ENCODE assay signal across 8 mouse cellular contexts in the genomic region with DNA sequence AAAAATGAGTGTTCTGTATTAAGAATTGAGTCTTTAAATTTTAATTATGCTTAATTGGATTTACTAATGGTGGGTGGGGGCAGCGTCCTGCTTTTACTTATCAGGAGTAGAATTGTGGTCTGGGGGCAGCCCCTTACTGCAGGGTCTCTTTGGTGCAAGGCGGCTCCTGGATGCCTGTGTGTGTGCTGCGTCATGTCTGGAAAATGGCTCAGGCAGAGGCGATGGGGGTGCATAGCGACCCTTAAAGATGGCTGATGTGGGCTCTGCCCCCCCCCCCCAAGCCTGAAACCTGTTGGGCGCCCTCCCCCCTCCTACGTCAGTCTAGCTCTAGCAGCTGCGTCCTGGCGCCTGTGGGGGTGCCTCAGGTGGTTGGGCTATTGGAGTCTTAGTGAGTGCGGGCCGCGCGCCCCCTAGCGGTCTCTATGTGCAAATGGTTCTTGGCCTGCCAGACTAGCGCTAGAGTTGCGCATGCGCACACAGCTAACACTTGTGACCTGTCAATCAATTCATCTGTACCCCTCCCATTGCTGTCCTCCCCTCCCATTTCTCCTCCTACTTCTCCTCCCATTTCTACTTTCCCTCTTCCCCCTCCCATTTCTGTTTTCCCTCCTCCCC. TPM values are rescaled to one million over a fixed set of nuclear protein-coding genes. Genes with fewer than 3 reads are reported as not detected.
DNase-seq lines count a peak whose midpoint lies in the region; ATAC-seq lines count a peak whose summit lies in the region.

No protein-coding gene starts in this region.

- DNase-seq in kidney, postnatal 10 days: peak; percentile 16
- DNase-seq in kidney, postnatal 25 days: no peak
- DNase-seq in cerebellum, postnatal 10 days: peak; percentile 80 to 81
- peak; percentile 84 to 87 for DNase-seq in frontal cortex, postnatal 10 days (ENCODE audit: low spot score in 2 of 2)
- DNase-seq in layer of hippocampus, adult 8-10 months (ENCODE audit: low spot score in 2 of 2): peak; percentile 88 to 91
- DNase-seq in lung, adult 18-20 months: peak; percentile 9 to 28
- DNase-seq in thymus, postnatal 25 days: peak; percentile 36

- peak; percentile 75 for ATAC-seq in neutrophil, adult 5-6 weeks (ENCODE audit: extremely low read depth, insufficient number of reproducible peaks, low FRiP score, poor library complexity, severe bottlenecking)

RNA-seq across cellular contexts. Expression of a gene that starts 57.4 kb away (rescaled TPM):
- under 1 TPM in 3 of 4 experiments, not detected in 1; 0.08 to 0.13 (median 0.11) TPM for total RNA-seq in layer of hippocampus, adult 8-10 months (2022)
- total RNA-seq in neutrophil, adult 5-6 weeks (2017): not detected in 2 replicates

Comparison
In these comparisons a context has a peak if more than half of its experiments do, and no peak if none do; other contexts are left out.
1. DNase-seq: peak in kidney, postnatal 10 days (single experiment), cerebellum, postnatal 10 days (2 of 2), frontal cortex, postnatal 10 days (2 of 2), layer of hippocampus, adult 8-10 months (2 of 2), lung, adult 18-20 months (2 of 2) and thymus, postnatal 25 days (single experiment); none in kidney, postnatal 25 days (0 of 2).